In genomic region chr10:70149093-70149492, GRCm38 (mm10) we compare ENCODE assay signal across 9 mouse cellular contexts. TPM values are rescaled to one million over a fixed set of nuclear protein-coding genes. Genes with fewer than 3 reads are reported as not detected.
A peak's percentile ranks its signal among the peaks of the same experiment; 100 is the strongest.
DNase-seq lines count a peak whose midpoint lies in the region; ATAC-seq lines count a peak whose summit lies in the region.
"Had no signal": no experiment of that assay in that cellular context is flagged by ENCODE, and none has a peak within 500 bp of the region (broad histone marks: within the 10 kb centered on the region; RNA-seq: fewer than 3 reads in every experiment).

No protein-coding gene starts in this region.

- ATAC-seq in neural tube, embryonic 13.5 days (ENCODE audit: low read depth), result no peak
- no peak for ATAC-seq in monocyte, adult 5-6 weeks (replicated peaks; ENCODE audit: insufficient number of reproducible peaks, low FRiP score, low TSS enrichment, poor library complexity, severe bottlenecking)

- H3K4me2 ChIP-seq in neural tube, embryonic 13.5 days, result no peak overlapping the region
- H3K4me2 ChIP-seq: midbrain, embryonic 12.5 days had no signal

- H3K9me3 ChIP-seq in neural tube, embryonic 13.5 days, result no peaks in the 10 kb centered on the region
- H3K9me3 ChIP-seq: midbrain, embryonic 12.5 days had no signal

- peak overlapping the region; percentile 29; the same call in 1 of the 2 replicates for H3K27ac ChIP-seq in neural tube, embryonic 13.5 days (replicated peaks)
- H3K27ac ChIP-seq: midbrain, embryonic 12.5 days had no signal

- no peak overlapping the region for H3K9ac ChIP-seq in neural tube, embryonic 13.5 days
- H3K9ac ChIP-seq: midbrain, embryonic 12.5 days had no signal

- H3K36me3 ChIP-seq in neural tube, embryonic 13.5 days, result peaks cover 41% of the 10 kb centered on the region

- peak; percentile 62 for DNase-seq in adrenal gland, postnatal 10 days
- no peak for DNase-seq in adrenal gland, adult 18-20 months (ENCODE audit: low spot score in 2 of 2)
- peak; percentile 46 for DNase-seq in ovary, adult 18-20 months (ENCODE audit: low spot score)
- DNase-seq in ovary, postnatal 14 days (ENCODE audit: low spot score), result no peak
- peak; percentile 23 for DNase-seq in kidney, adult 9 months
- DNase-seq in cerebellum, postnatal 25 days, result no peak

- peaks cover 39% of the 10 kb centered on the region for H3K4me1 ChIP-seq in neural tube, embryonic 13.5 days (replicated peaks)
- H3K4me1 ChIP-seq: midbrain, embryonic 12.5 days had no signal

- no peak overlapping the region for H3K4me3 ChIP-seq in neural tube, embryonic 13.5 days
- H3K4me3 ChIP-seq: midbrain, embryonic 12.5 days had no signal

- 30% methylated on average over 7 of the region's 7 CpGs for WGBS in neural tube, embryonic 13.5 days

- no peaks in the 10 kb centered on the region for H3K27me3 ChIP-seq in neural tube, embryonic 13.5 days
- H3K27me3 ChIP-seq: midbrain, embryonic 12.5 days had no signal

RNA-seq across cellular contexts. Expression of gene Ccdc6, which starts 52.2 kb away (rescaled TPM):
- total RNA-seq in adrenal gland, postnatal 10 days (2021), result 10 to 100 TPM; 46.9 to 56.7 TPM
- total RNA-seq in adrenal gland, adult 18-20 months (2021), result 10 to 100 TPM; 84.9 to 85.0 TPM
- polyA plus RNA-seq in neural tube, embryonic 13.5 days (2015; fragmentation: Nextera tagmentation; extraction: Ambion mirVana), result 20.6 and 22.3 TPM in 2 replicates
- 9.9 to 21.5 TPM (median 17.3 TPM) in 3 replicates for total RNA-seq in monocyte, adult 5-6 weeks (2017)

RNA-seq across cellular contexts. Expression of gene Mrln, which starts 55.4 kb away (rescaled TPM):
- total RNA-seq in adrenal gland, postnatal 10 days (2021), result 1 to 10 TPM; 2.8 to 9.8 TPM
- under 1 TPM in 1 of 2 experiments, not detected in 1; 0.96 TPM for total RNA-seq in adrenal gland, adult 18-20 months (2021)
- polyA plus RNA-seq in neural tube, embryonic 13.5 days (2015; fragmentation: Nextera tagmentation; extraction: Ambion mirVana), result 1.7 and 3.5 TPM in 2 replicates
- not detected in 3 replicates for total RNA-seq in monocyte, adult 5-6 weeks (2017)

Comparison
In these comparisons a context has a peak if more than half of its experiments do, and no peak if none do; other contexts are left out.
1. DNase-seq: peak in adrenal gland, postnatal 10 days (single experiment), ovary, adult 18-20 months (single experiment) and kidney, adult 9 months (single experiment); none in adrenal gland, adult 18-20 months (0 of 2), ovary, postnatal 14 days (single experiment) and cerebellum, postnatal 25 days (0 of 2).